Mouse (Mus musculus): Measurements from ENCODE around the gene Rps4x. TPM values are rescaled to one million over a fixed set of nuclear protein-coding genes. Genes with fewer than 3 reads are reported as not detected.

The Rps4x gene
- polyA plus RNA-seq, 1 experiment, result 2,113 TPM

GRCm38 (mm10) chrX:102141157-102141556 lies 48.0 kb downstream of the Rps4x start:
- no peaks in the 10 kb centered on the region for H3K79me2 ChIP-seq (ENCODE audit: control insufficient read depth, insufficient read depth)
- no peak overlapping the region for H3ac ChIP-seq (ENCODE audit: control insufficient read depth, insufficient read length)
- no peak for TF ChIP-seq REST (IDR thresholded peaks at IDR 0.05; ENCODE audit: insufficient read depth, insufficient read length)
- no peak for TF ChIP-seq MYOG (IDR thresholded peaks at IDR 0.05; ENCODE audit: control insufficient read depth in 1 of 3, insufficient read depth in 1 of 3, insufficient read length in 2 of 3, low read depth in 2 of 3)
- TF ChIP-seq E2F4 (IDR thresholded peaks at IDR 0.05; ENCODE audit: insufficient read depth), result no peak
- TF ChIP-seq TCF3 (IDR thresholded peaks at IDR 0.05; ENCODE audit: insufficient read length, low read depth), result no peak
- H3K27me3 ChIP-seq (ENCODE audit: control insufficient read depth, insufficient read depth, insufficient read length), result no peaks in the 10 kb centered on the region
- no peak overlapping the region for H3K4me2 ChIP-seq (ENCODE audit: low read depth)
- H3K36me3 ChIP-seq (ENCODE audit: control insufficient read depth, insufficient read depth), result no peaks in the 10 kb centered on the region
- H3K4me3 ChIP-seq, result no peak overlapping the region

Other genes starting within 250 kb of the Rps4x start
- 0.16 TPM for gene Rtl5, start 118.1 kb downstream of the Rps4x start, polyA plus RNA-seq (2012; fragmentation: generic; extraction: Trizol)
- gene Pin4, start 69.9 kb downstream of the Rps4x start, polyA plus RNA-seq (2012; fragmentation: generic; extraction: Trizol), result 59.6 TPM
- gene Ercc6l, start 32.3 kb downstream of the Rps4x start, polyA plus RNA-seq (2012; fragmentation: generic; extraction: Trizol), result 1.5 TPM
- gene Cited1, start 62.8 kb upstream of the Rps4x start, polyA plus RNA-seq (2012; fragmentation: generic; extraction: Trizol), result 5.1 TPM